Mouse (Mus musculus) heart, adult 2 months (tissue): ENCODE data around the gene Ntn1.

Experiments used
- CTCF ChIP-seq: fragments of 200-600 bp; IDR thresholded peaks from 2 replicates; pipeline ENCODE4 v1.8.1; 2022; ENCODE audit warnings: antibody characterized with exemption, mild to moderate bottlenecking, moderate library complexity
- POLR2A ChIP-seq: fragments of 200-500 bp; IDR thresholded peaks from 2 replicates; pipeline ENCODE4 v1.6.1; 2011; ENCODE audit warnings: mild to moderate bottlenecking, low read depth, low read length, control low read depth; ENCODE audit not compliant: insufficient read depth

DNA sequence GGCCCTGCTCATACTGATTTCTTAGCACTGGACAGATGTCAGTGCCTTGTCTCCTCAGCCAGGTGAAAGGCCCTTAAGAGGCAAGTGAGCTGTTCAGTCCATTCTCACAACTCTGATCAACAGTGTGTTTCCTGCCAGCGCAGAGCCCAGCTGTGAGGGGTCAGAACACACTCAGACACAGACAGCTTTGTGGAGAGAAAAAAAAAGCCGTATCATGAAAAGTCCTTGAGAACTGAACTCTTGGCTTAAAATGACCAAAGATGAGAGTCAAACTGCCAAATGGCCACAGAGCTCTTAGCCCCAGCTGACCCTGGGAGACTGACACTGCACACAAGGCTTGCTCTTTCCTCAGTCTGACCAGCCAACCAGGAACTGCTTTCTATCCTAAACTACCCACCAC lies 192.6 kb downstream of the Ntn1 start:
- no peak for TF ChIP-seq POLR2A
- TF ChIP-seq CTCF, result no peak
